Mouse (Mus musculus): ENCODE measurements around the gene Scimp. TPM values are rescaled to one million over a fixed set of nuclear protein-coding genes. Genes with fewer than 3 reads are reported as not detected.

The Scimp gene
- total and polyA plus RNA-seq, 2 experiments = 1.9 to 2.0 TPM

- no peaks in the 10 kb centered on the region for H3K79me2 ChIP-seq (ENCODE audit: control insufficient read depth, insufficient read depth, low read length)
- peaks cover 17% of the 10 kb centered on the region for H3K4me1 ChIP-seq (ENCODE audit: control insufficient read depth, insufficient read depth, low read length)
- no peak overlapping the region for H3K9ac ChIP-seq (ENCODE audit: low read depth, low read length)
- no peak overlapping the region for H3K4me3 ChIP-seq (ENCODE audit: insufficient read depth, low read depth, low read length)
- no peaks in the 10 kb centered on the region for H3K27me3 ChIP-seq (ENCODE audit: control insufficient read depth, insufficient read depth, low read length)
- no peak overlapping the region for H3K27ac ChIP-seq (replicated peaks; ENCODE audit: insufficient read depth, low read depth, low read length)
- no peaks in the 10 kb centered on the region for H3K36me3 ChIP-seq (ENCODE audit: control insufficient read depth, insufficient read depth, low read length)
- TF ChIP-seq POLR2A (IDR thresholded peaks at IDR 0.05; ENCODE audit: extremely low read depth, insufficient read depth, low read length) = no peak
- no peak for TF ChIP-seq CTCF (IDR thresholded peaks at IDR 0.05; ENCODE audit: low read depth, low read length)
- no peak for DNase-seq (ENCODE audit: extremely low read depth, low read depth, low spot score)
These were observed 21.0 kb upstream of the Scimp start for GRCm38 (mm10) chr11:70833408-70833807.

- no peak overlapping the region for H3K9ac ChIP-seq (ENCODE audit: low read depth, low read length)
- no peak overlapping the region for H3K4me3 ChIP-seq (ENCODE audit: insufficient read depth, low read depth, low read length)
- no peak for DNase-seq (ENCODE audit: extremely low read depth, low read depth, low spot score)
- 79% methylated on average over 3 of the region's 3 CpGs for WGBS
- H3K27ac ChIP-seq (replicated peaks; ENCODE audit: insufficient read depth, low read depth, low read length) = no peak overlapping the region
- H3K4me1 ChIP-seq (ENCODE audit: control insufficient read depth, insufficient read depth, low read length) = peaks cover 9% of the 10 kb centered on the region
- TF ChIP-seq CTCF (IDR thresholded peaks at IDR 0.05; ENCODE audit: low read depth, low read length) (no peak), POLR2A (IDR thresholded peaks at IDR 0.05; ENCODE audit: extremely low read depth, insufficient read depth, low read length) (no peak)
- no peaks in the 10 kb centered on the region for H3K79me2 ChIP-seq (ENCODE audit: control insufficient read depth, insufficient read depth, low read length)
- H3K36me3 ChIP-seq (ENCODE audit: control insufficient read depth, insufficient read depth, low read length) = no peaks in the 10 kb centered on the region
- H3K27me3 ChIP-seq (ENCODE audit: control insufficient read depth, insufficient read depth, low read length) = no peaks in the 10 kb centered on the region
These were observed 18.8 kb upstream of the Scimp start for GRCm38 (mm10) chr11:70831201-70831600.

- Histone ChIP-seq H3K27ac (replicated peaks; ENCODE audit: insufficient read depth, low read depth, low read length) (peak overlapping the region; percentile 87), H3K27me3 (ENCODE audit: control insufficient read depth, insufficient read depth, low read length) (no peaks in the 10 kb centered on the region), H3K79me2 (ENCODE audit: control insufficient read depth, insufficient read depth, low read length) (no peaks in the 10 kb centered on the region), H3K4me1 (ENCODE audit: control insufficient read depth, insufficient read depth, low read length) (peaks cover 4% of the 10 kb centered on the region; the same call in 1 of the 2 replicates), H3K36me3 (ENCODE audit: control insufficient read depth, insufficient read depth, low read length) (no peaks in the 10 kb centered on the region), H3K9ac (ENCODE audit: low read depth, low read length) (peak overlapping the region; percentile 33; the same call in 1 of the 2 replicates), H3K4me3 (ENCODE audit: insufficient read depth, low read depth, low read length) (no peak overlapping the region)
- DNase-seq (ENCODE audit: extremely low read depth, low read depth, low spot score) = peak; percentile 95
- TF ChIP-seq CTCF (IDR thresholded peaks at IDR 0.05; ENCODE audit: low read depth, low read length) = no peak
- TF ChIP-seq POLR2A (IDR thresholded peaks at IDR 0.05; ENCODE audit: extremely low read depth, insufficient read depth, low read length) = no peak
- 26% methylated on average over 11 of the region's 11 CpGs for WGBS
These were observed 16.7 kb upstream of the Scimp start for GRCm38 (mm10) chr11:70828975-70829615.

- Histone ChIP-seq H3K4me3 (ENCODE audit: insufficient read depth, low read depth, low read length) (no peak overlapping the region), H3K27ac (replicated peaks; ENCODE audit: insufficient read depth, low read depth, low read length) (no peak overlapping the region), H3K9ac (ENCODE audit: low read depth, low read length) (no peak overlapping the region), H3K79me2 (ENCODE audit: control insufficient read depth, insufficient read depth, low read length) (no peaks in the 10 kb centered on the region), H3K36me3 (ENCODE audit: control insufficient read depth, insufficient read depth, low read length) (no peaks in the 10 kb centered on the region), H3K4me1 (ENCODE audit: control insufficient read depth, insufficient read depth, low read length) (peaks cover 7% of the 10 kb centered on the region; the same call in 1 of the 2 replicates), H3K27me3 (ENCODE audit: control insufficient read depth, insufficient read depth, low read length) (no peaks in the 10 kb centered on the region)
- 90% methylated on average over 2 of the region's 2 CpGs for WGBS
- no peak for DNase-seq (ENCODE audit: extremely low read depth, low read depth, low spot score)
- no peak for TF ChIP-seq POLR2A (IDR thresholded peaks at IDR 0.05; ENCODE audit: extremely low read depth, insufficient read depth, low read length)
- TF ChIP-seq CTCF (IDR thresholded peaks at IDR 0.05; ENCODE audit: low read depth, low read length) = no peak; the same call in 1 of the 2 replicates
These were observed 13.8 kb upstream of the Scimp start for GRCm38 (mm10) chr11:70826207-70826606.

GRCm38 (mm10) chr11:70821728-70822591 lies 9.6 kb upstream of the Scimp start:
- TF ChIP-seq CTCF (IDR thresholded peaks at IDR 0.05; ENCODE audit: low read depth, low read length) (no peak), POLR2A (IDR thresholded peaks at IDR 0.05; ENCODE audit: extremely low read depth, insufficient read depth, low read length) (no peak)
- Histone ChIP-seq H3K79me2 (ENCODE audit: control insufficient read depth, insufficient read depth, low read length) (no peaks in the 10 kb centered on the region), H3K4me1 (ENCODE audit: control insufficient read depth, insufficient read depth, low read length) (peaks cover 3% of the 10 kb centered on the region; the same call in 1 of the 2 replicates), H3K36me3 (ENCODE audit: control insufficient read depth, insufficient read depth, low read length) (no peaks in the 10 kb centered on the region), H3K27ac (replicated peaks; ENCODE audit: insufficient read depth, low read depth, low read length) (peak overlapping the region; percentile 38; the same call in 1 of the 2 replicates), H3K9ac (ENCODE audit: low read depth, low read length) (peak overlapping the region; percentile 16; the same call in 1 of the 2 replicates), H3K27me3 (ENCODE audit: control insufficient read depth, insufficient read depth, low read length) (no peaks in the 10 kb centered on the region), H3K4me3 (ENCODE audit: insufficient read depth, low read depth, low read length) (no peak overlapping the region; the same call in 1 of the 2 replicates)
- DNase-seq (ENCODE audit: extremely low read depth, low read depth, low spot score) = peak; percentile 90
- WGBS = 33% methylated on average over 17 of the region's 17 CpGs

Measured in liver, adult 2 months (tissue).